Mouse (Mus musculus) adrenal gland, postnatal 14 days (tissue): Measurements from ENCODE around the gene Epb41l2. TPM values are rescaled to one million over a fixed set of nuclear protein-coding genes. Genes with fewer than 3 reads are reported as not detected.

ENCODE experiments used
- DNase-seq: peaks from one replicate; pipeline ENCODE4 v3.0.0; 2021; ENCODE audit warnings: mixed read lengths
- total RNA-seq: library from RNA; stranded (reverse); gene quantifications from 2 replicates; pipeline ENCODE4 v1.2.3, GENCODE M21; 2021

Gene Epb41l2
- total RNA-seq, 1 experiment from 2014 or later = 94.9 TPM

- DNase-seq = no peak
Measured at GRCm38 (mm10) chr10:25436703-25437401, 77.3 kb downstream of the Epb41l2 start.

- DNase-seq = no peak
Measured at GRCm38 (mm10) chr10:25437586-25438298, 78.1 kb downstream of the Epb41l2 start.

- DNase-seq = no peak
Measured at GRCm38 (mm10) chr10:25438299-25438680, 78.7 kb downstream of the Epb41l2 start.

- no peak for DNase-seq
Measured at GRCm38 (mm10) chr10:25439163-25439562, 79.6 kb downstream of the Epb41l2 start.

GRCm38 (mm10) chr10:25439856-25440255, 80.3 kb downstream of the Epb41l2 start:
- DNase-seq = no peak

GRCm38 (mm10) chr10:25441405-25441804, 81.8 kb downstream of the Epb41l2 start:
- DNase-seq = no peak

GRCm38 (mm10) chr10:25443626-25444025, 84.0 kb downstream of the Epb41l2 start:
- DNase-seq = no peak

- no peak for DNase-seq
Measured at GRCm38 (mm10) chr10:25444198-25444783, 84.7 kb downstream of the Epb41l2 start.

GRCm38 (mm10) chr10:25446953-25447525, 87.4 kb downstream of the Epb41l2 start:
- DNase-seq = no peak

GRCm38 (mm10) chr10:25448676-25449075, 89.1 kb downstream of the Epb41l2 start:
- no peak for DNase-seq

GRCm38 (mm10) chr10:25449312-25450020, 89.9 kb downstream of the Epb41l2 start:
- no peak for DNase-seq

GRCm38 (mm10) chr10:25453150-25453549, 93.6 kb downstream of the Epb41l2 start:
- DNase-seq = no peak

GRCm38 (mm10) chr10:25453772-25454171, 94.2 kb downstream of the Epb41l2 start:
- no peak for DNase-seq

GRCm38 (mm10) chr10:25457118-25457517, 97.5 kb downstream of the Epb41l2 start:
- no peak for DNase-seq

GRCm38 (mm10) chr10:25457996-25458395, 98.4 kb downstream of the Epb41l2 start:
- no peak for DNase-seq

- no peak for DNase-seq
Measured at GRCm38 (mm10) chr10:25461832-25462231, 102.2 kb downstream of the Epb41l2 start.

GRCm38 (mm10) chr10:25462669-25463068, 103.1 kb downstream of the Epb41l2 start:
- no peak for DNase-seq

GRCm38 (mm10) chr10:25466493-25466892, 106.9 kb downstream of the Epb41l2 start:
- DNase-seq = no peak

GRCm38 (mm10) chr10:25471944-25472343, 112.3 kb downstream of the Epb41l2 start:
- no peak for DNase-seq

GRCm38 (mm10) chr10:25479716-25480115, 120.1 kb downstream of the Epb41l2 start:
- DNase-seq = no peak

- DNase-seq = peak; percentile 50
Measured at GRCm38 (mm10) chr10:25482791-25483190, 123.2 kb downstream of the Epb41l2 start.

GRCm38 (mm10) chr10:25488456-25488855, 128.9 kb downstream of the Epb41l2 start:
- DNase-seq = peak; percentile 80
